Mouse (Mus musculus) midbrain, embryonic 10.5 days (tissue): ENCODE results near the gene Ndufa4. TPM values are rescaled to one million over a fixed set of nuclear protein-coding genes. Genes with fewer than 3 reads are reported as not detected.
"Not testable (repeated sequence)": the region's sequence is repeated elsewhere in the genome, so short reads cannot be mapped to it uniquely, and the experiment has no call there.

Experiments
- DNase-seq: peaks from one replicate; pipeline ENCODE4 v3.0.0-alpha.2; 2017; ENCODE audit warnings: low spot score
- H3K27ac ChIP-seq: fragments of 300-500 bp; sonication (generic); replicated peaks from 2 replicates; pipeline ENCODE4 v1.5.1; 2016; ENCODE audit warnings: mild to moderate bottlenecking
- H3K27me3 ChIP-seq: fragments of 300-500 bp; sonication (generic); 2 replicates; pipeline ENCODE4 v1.6.1; 2016; ENCODE audit warnings: low read depth, mild to moderate bottlenecking; ENCODE audit not compliant: poor library complexity, severe bottlenecking
- H3K36me3 ChIP-seq: fragments of 300-500 bp; sonication (generic); 2 replicates; pipeline ENCODE4 v1.6.1; 2016; ENCODE audit warnings: mild to moderate bottlenecking, moderate library complexity
- H3K4me1 ChIP-seq: fragments of 300-500 bp; sonication (generic); 2 replicates; pipeline ENCODE4 v1.6.1; 2016
- H3K4me3 ChIP-seq: fragments of 300-500 bp; sonication (generic); 2 replicates; pipeline ENCODE4 v1.5.1; 2016; ENCODE audit warnings: mild to moderate bottlenecking, moderate library complexity
- H3K9me3 ChIP-seq: fragments of 300-500 bp; sonication (generic); replicated peaks from 2 replicates; pipeline ENCODE4 v1.6.1; 2016; ENCODE audit warnings: mild to moderate bottlenecking
- WGBS: fragments of 180-500 bp; shearing (Covaris S2); methylation state at CpG from one replicate; pipeline ENCODE4 v1.1.7; 2016; 5-methylcytosine and 5-hydroxymethylcytosine counted together
- polyA plus RNA-seq: library from polyadenylated mRNA; unstranded; fragments of >200 nt; fragmentation: Nextera tagmentation; extraction: Ambion mirVana; gene quantifications from 2 replicates; pipeline ENCODE4 v1.2.1, GENCODE M21; 2016

The Ndufa4 gene
- polyA plus RNA-seq = 798 and 836 TPM in 2 replicates

DNA sequence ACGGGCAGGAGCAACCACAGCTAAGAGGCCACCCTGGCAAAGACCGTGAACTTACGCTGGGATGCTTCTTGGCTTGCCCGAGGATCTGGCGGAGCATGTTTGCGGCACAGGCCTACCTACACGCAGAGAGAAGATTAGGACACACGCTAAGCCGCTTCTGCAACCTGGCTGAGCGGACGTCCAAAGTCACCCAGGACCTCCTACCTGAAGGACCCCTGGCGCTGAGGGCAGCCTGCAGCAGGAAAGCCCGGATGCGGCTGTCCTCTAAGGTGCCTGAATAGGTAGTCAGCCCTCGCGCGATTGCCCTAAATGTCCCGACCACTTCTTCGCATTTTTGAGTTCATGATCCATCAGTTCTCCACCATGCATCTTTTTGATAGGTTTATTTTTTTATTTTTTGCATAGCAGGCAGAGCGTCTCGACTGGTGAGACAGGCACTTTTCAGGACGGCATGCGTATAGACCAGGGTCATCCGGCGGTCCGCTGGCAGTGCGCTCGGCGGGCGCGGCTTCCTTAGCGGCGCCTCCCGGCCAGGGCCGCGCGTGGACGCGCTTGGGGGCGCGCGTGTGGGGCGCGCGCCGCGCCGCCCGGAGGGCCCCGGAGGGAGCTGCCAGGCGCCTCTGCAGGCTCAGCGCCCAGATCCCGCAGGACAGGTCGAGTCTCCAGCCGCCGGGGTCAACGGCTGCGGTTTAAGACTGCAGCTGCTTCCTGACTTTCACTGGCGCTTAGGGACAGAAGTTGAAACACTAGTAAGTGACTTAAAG is at the start of gene Ndufa4, which contains the start of gene Phf14:
Gene Ndufa4 (minus strand): TSS at position 229 of the 764 bp plus-strand sequence.
Gene Phf14 (plus strand): TSS at position 541 of the 764 bp plus-strand sequence.
- H3K9me3 ChIP-seq = no peaks in the 10 kb centered on the region
- H3K36me3 ChIP-seq = peaks cover 34% of the 10 kb centered on the region
- H3K4me1 ChIP-seq = peaks cover 18% of the 10 kb centered on the region
- H3K27ac ChIP-seq = peak within 1 kb of the TSS; percentile 93
- DNase-seq = peak; percentile 91
- WGBS = under 1% methylated on average over 59 of the region's 59 CpGs
- no peaks in the 10 kb centered on the region for H3K27me3 ChIP-seq
- peak within 1 kb of the TSS; percentile 94 for H3K4me3 ChIP-seq

GRCm38 (mm10) chr6:11948100-11948499 is 40.8 kb upstream of the Ndufa4 start:
- Histone ChIP-seq H3K27me3 (no peaks in the 10 kb centered on the region), H3K27ac (no peak overlapping the region), H3K4me1 (no peaks in the 10 kb centered on the region), H3K36me3 (peaks cover 53% of the 10 kb centered on the region), H3K9me3 (no peaks in the 10 kb centered on the region), H3K4me3 (no peak overlapping the region)
- DNase-seq = no peak
- WGBS = 93% methylated on average over 1 of the region's 1 CpGs

GRCm38 (mm10) chr6:11942089-11942488 is 34.8 kb upstream of the Ndufa4 start:
- no peak overlapping the region for H3K27ac ChIP-seq
- 94% methylated on average over 4 of the region's 4 CpGs for WGBS

DNA sequence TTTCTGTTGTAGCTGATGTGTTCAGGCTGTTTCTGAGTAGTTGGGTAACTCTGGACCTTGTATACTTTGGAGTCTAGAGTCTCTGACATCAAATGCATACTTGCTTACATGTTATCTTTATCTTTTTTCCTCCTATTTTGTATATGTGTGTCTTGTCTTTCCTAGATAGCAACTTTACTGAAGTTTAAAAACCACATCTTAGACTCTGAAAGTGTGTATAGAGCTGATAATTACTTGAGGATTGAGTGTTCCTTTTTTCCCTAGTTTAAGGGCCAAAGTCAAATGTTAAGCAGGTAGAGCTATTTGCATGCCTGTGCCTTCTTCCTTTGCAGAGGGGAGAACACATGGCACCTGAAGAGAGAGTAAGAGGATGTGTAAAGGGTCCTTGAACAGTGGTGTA is 33.6 kb upstream of the Ndufa4 start:
- DNase-seq = no peak
- Histone ChIP-seq H3K36me3 (peaks cover 70% of the 10 kb centered on the region), H3K27ac (no peak overlapping the region), H3K9me3 (no peaks in the 10 kb centered on the region), H3K4me3 (no peak overlapping the region), H3K27me3 (no peaks in the 10 kb centered on the region), H3K4me1 (no peaks in the 10 kb centered on the region)

More at GRCm38 (mm10) chr6:11942089-11942488, 34.8 kb upstream of the Ndufa4 start:
- Histone ChIP-seq H3K36me3 (peaks cover 72% of the 10 kb centered on the region), H3K4me1 (no peaks in the 10 kb centered on the region), H3K27me3 (no peaks in the 10 kb centered on the region), H3K9me3 (no peaks in the 10 kb centered on the region), H3K4me3 (no peak overlapping the region)
- DNase-seq = no peak

DNA sequence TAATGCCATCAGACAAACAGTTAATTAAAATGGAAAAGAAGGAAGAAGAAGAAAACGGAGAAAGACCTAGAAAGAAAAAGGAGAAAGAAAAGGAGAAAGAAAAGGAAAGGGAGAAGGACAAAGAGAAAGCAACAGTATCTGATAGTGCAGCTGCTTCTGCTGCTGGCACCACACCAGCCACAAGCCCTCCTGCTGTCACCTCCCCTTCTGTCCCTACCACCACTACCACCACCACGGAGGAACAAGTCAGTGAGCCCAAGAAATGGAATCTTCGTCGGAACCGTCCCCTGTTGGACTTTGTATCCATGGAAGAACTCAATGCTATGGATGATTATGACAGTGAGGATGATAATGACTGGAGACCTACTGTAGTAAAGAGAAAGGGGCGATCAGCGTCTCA is 26.1 kb upstream of the Ndufa4 start:
- Histone ChIP-seq H3K27me3 (no peaks in the 10 kb centered on the region), H3K36me3 (peaks cover 49% of the 10 kb centered on the region), H3K27ac (no peak overlapping the region), H3K4me1 (no peaks in the 10 kb centered on the region), H3K4me3 (no peak overlapping the region), H3K9me3 (no peaks in the 10 kb centered on the region)
- no peak for DNase-seq
- 93% methylated on average over 7 of the region's 7 CpGs for WGBS

DNA sequence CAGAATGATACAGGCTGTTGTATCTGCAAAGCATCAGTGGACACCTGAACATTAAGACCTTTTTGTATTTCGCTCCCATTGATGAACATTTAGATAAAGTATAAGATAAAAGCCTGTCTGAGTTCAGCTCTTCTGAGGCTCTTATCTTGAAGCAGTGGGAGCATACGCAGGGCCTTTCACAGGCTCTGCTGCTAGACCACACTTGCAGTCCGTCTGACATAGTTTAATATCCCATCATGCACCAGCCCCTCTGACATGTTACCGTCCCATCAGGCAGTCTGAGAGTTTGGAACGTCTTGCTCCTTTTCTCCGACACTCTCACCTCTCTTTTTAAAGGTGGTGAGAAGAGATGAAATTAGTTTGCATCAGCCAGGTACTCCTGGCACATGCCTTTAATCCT is 20.2 kb upstream of the Ndufa4 start:
- WGBS = 89% methylated on average over 6 of the region's 6 CpGs
- H3K9me3 ChIP-seq = peaks cover 5% of the 10 kb centered on the region; the same call in 1 of the 2 replicates
- peaks cover 19% of the 10 kb centered on the region for H3K4me1 ChIP-seq
- H3K27ac ChIP-seq = no peak overlapping the region
- no peak for DNase-seq
- no peaks in the 10 kb centered on the region for H3K27me3 ChIP-seq
- peaks cover 33% of the 10 kb centered on the region for H3K36me3 ChIP-seq
- peak overlapping the region; percentile 91; the same call in 1 of the 2 replicates for H3K4me3 ChIP-seq

DNA sequence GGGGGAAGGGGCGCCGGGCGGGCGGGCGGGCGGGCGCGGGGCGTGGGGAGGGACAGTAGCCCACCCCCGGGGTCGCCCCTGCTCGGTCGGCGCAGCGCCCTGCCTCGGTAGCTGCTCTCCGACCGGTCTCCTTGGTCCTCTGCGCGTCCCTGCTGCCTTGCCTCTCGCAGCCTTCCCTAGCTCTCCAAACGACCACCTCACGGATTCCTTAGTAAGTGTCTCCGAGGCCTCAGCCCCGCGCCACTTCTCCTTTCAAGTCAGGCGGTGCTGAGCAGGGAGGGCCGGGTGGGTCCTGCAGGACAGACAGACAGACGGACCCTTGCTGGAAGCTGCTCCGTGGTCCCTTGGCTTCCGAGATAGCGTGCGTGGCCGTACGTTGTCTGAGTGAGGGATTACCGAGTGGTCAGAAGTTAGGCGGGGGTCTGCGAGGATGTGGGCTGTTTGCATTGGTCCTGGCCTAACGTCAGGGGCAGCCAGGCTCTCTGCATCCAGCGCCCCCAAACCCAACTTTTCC is 18.8 kb upstream of the Ndufa4 start:
- Histone ChIP-seq H3K9me3 (peaks cover 5% of the 10 kb centered on the region; the same call in 1 of the 2 replicates), H3K27me3 (no peaks in the 10 kb centered on the region), H3K36me3 (peaks cover 30% of the 10 kb centered on the region), H3K4me3 (peak overlapping the region; percentile 91), H3K4me1 (peaks cover 19% of the 10 kb centered on the region), H3K27ac (peak overlapping the region; percentile 99)
- peak; percentile 72 for DNase-seq
- WGBS = under 1% methylated on average over 39 of the region's 40 CpGs

- Histone ChIP-seq H3K4me1 (peaks cover 19% of the 10 kb centered on the region), H3K27me3 (no peaks in the 10 kb centered on the region), H3K27ac (peak overlapping the region; percentile 99), H3K36me3 (peaks cover 30% of the 10 kb centered on the region), H3K4me3 (peak overlapping the region; percentile 91), H3K9me3 (peaks cover 5% of the 10 kb centered on the region; the same call in 1 of the 2 replicates)
- DNase-seq = peak; percentile 88
- WGBS = under 1% methylated on average over 20 of the region's 20 CpGs
Measured at GRCm38 (mm10) chr6:11925496-11926041, 18.3 kb upstream of the Ndufa4 start.

- no peak for DNase-seq
- peak overlapping the region; percentile 93 for H3K27ac ChIP-seq
- H3K27me3 ChIP-seq = no peaks in the 10 kb centered on the region
- H3K36me3 ChIP-seq = peaks cover 27% of the 10 kb centered on the region
- H3K9me3 ChIP-seq = no peaks in the 10 kb centered on the region
- 34% methylated on average over 7 of the region's 7 CpGs for WGBS
- H3K4me1 ChIP-seq = peaks cover 18% of the 10 kb centered on the region
- peak overlapping the region; percentile 94 for H3K4me3 ChIP-seq
Measured at GRCm38 (mm10) chr6:11908170-11908569, 873 bp upstream of the Ndufa4 start.

- no peaks in the 10 kb centered on the region for H3K9me3 ChIP-seq
- H3K27ac ChIP-seq = peak overlapping the region; percentile 93
- H3K4me3 ChIP-seq = peak overlapping the region; percentile 94
- 2% methylated on average over 5 of the region's 5 CpGs for WGBS
- no peaks in the 10 kb centered on the region for H3K27me3 ChIP-seq
- peaks cover 40% of the 10 kb centered on the region for H3K36me3 ChIP-seq
- DNase-seq = no peak
- peaks cover 18% of the 10 kb centered on the region for H3K4me1 ChIP-seq
Measured at GRCm38 (mm10) chr6:11906890-11907268, 418 bp downstream of the Ndufa4 start.

DNA sequence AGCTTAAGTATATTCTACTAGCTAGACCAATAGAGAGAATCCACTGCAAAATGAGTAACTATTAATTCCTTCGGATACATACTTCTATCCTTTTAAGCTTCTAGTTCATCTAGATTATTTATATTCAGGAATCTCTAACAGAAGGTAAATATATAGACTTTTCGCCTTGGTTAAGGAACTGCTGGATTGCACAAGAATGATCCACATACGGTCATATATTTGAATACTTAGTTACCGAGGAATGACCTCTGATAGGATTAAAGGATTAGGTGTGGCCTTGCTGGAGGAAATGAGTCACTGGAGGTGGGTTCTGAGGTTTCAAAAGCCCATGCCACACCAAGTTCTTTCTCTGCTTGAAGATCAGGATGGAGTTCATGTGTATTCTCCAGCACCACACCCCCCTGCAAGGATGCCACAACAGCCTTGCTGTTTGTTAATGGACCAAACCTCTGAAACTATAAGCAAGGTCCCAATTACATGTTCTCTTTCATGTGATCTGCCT is 6.4 kb downstream of the Ndufa4 start:
- Histone ChIP-seq H3K4me1 (peaks cover 2% of the 10 kb centered on the region), H3K27me3 (no peaks in the 10 kb centered on the region), H3K4me3 (no peak overlapping the region), H3K9me3 (no peaks in the 10 kb centered on the region), H3K36me3 (peaks cover 83% of the 10 kb centered on the region), H3K27ac (no peak overlapping the region)
- 86% methylated on average over 4 of the region's 4 CpGs for WGBS
- DNase-seq = no peak

GRCm38 (mm10) chr6:11875364-11875763 is 31.9 kb downstream of the Ndufa4 start:
- H3K27me3 ChIP-seq, H3K4me3 ChIP-seq, H3K27ac ChIP-seq, H3K9me3 ChIP-seq, DNase-seq, H3K36me3 ChIP-seq, H3K4me1 ChIP-seq: not testable (repeated sequence)
- no CpG with 5 or more reads among the region's 2 CpGs for WGBS
